Mouse (Mus musculus): ENCODE measurements around the gene Pth2.

- TF ChIP-seq POLR2A (IDR thresholded peaks at IDR 0.05; ENCODE audit: low read depth, low read length) (no peak), CTCF (IDR thresholded peaks at IDR 0.05; ENCODE audit: borderline replicate concordance, insufficient read depth, low read length) (no peak)
Observed at GRCm38 (mm10) chr7:45198961-45199360, 18.2 kb downstream of the Pth2 start.

Data from embryonic fibroblast, embryonic 13.5 days (primary cell).